Mouse (Mus musculus) embryonic fibroblast, embryonic 13.5 days (primary cell): ENCODE measurements around the gene Fkbp14.

ENCODE experiments used
- CTCF ChIP-seq: IDR thresholded peaks from 2 replicates; pipeline ENCODE4 v1.5.1; 2011; ENCODE audit warnings: mild to moderate bottlenecking, control low read depth, low read length, moderate library complexity, borderline replicate concordance; ENCODE audit not compliant: insufficient read depth
- POLR2A ChIP-seq: IDR thresholded peaks from 2 replicates; pipeline ENCODE4 v1.6.1; 2011; ENCODE audit warnings: low read depth, mild to moderate bottlenecking, control low read depth, low read length, moderate library complexity

GRCm38 (mm10) chr6:54586175-54586574, 10.9 kb downstream of the Fkbp14 start:
- TF ChIP-seq POLR2A: no peak
- TF ChIP-seq CTCF: no peak
